Mouse (Mus musculus) urinary bladder, postnatal 14 days (tissue): ENCODE measurements around the gene Snd1.
"Not testable (repeated sequence)": the region's sequence is repeated elsewhere in the genome, so short reads cannot be mapped to it uniquely, and the experiment has no call there.

ENCODE experiments used
- DNase-seq: peaks from one replicate; pipeline ENCODE4 v3.0.0; 2021; ENCODE audit warnings: low spot score

Gene Snd1

DNA sequence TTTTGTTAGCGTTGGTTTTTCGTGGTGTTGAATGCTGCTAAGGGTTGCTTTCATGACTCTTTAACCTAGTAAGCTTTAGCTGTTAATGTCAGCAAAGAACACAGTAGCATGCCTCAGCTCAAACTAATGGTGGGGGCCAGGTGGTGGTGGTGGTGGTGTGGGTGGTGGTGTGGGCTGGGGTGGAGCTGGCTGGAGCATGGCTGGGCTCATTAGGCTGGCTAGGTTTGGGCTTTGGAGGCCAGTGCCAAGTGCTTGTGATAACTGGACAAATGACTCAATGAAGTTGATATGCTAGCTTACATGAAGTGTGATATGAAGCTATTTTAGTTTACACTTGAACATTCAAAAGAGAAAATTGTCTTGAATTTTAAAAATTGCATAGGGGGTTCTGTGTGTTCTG lies 11.1 kb downstream of the Snd1 start:
- DNase-seq, result no peak

DNA sequence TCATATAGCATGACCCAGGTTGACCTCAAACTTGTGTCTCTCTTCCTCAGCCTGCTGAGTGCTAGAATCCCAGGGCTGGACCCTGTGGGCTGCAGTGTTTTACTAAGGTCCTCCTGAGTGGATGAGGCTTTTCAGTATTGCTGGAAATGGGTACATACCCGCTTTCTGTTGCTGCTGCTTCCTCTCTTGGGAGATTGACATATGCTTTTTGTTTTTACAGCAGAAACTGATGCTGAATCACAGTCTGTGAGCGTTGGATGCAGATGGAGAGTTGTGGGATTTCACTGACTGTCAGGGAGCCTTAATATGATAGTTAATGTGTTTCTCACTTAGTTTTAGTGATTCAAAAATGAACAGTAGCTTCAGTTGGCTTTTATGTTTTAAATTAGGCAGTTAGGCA lies 11.5 kb downstream of the Snd1 start:
- no peak for DNase-seq

DNA sequence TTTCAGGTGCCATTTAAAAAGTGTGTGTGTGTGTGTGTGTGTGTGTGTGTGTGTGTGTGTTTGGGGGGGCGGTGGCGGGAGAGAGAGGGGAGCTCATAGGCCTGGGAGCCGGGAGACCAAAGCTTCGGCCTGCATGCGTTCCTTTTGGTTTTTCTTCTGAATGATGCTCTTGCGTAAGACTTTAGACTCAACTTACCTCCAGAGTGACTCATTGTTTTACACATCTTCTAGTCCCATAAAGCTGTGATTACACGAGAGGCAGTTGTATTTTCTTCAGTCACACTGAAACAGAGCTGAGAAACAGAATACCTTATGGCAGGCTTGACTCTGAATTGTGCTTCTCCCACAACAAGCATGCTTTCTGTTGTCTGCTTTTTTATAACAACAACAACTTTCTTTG lies 12.0 kb downstream of the Snd1 start:
- no peak for DNase-seq

DNA sequence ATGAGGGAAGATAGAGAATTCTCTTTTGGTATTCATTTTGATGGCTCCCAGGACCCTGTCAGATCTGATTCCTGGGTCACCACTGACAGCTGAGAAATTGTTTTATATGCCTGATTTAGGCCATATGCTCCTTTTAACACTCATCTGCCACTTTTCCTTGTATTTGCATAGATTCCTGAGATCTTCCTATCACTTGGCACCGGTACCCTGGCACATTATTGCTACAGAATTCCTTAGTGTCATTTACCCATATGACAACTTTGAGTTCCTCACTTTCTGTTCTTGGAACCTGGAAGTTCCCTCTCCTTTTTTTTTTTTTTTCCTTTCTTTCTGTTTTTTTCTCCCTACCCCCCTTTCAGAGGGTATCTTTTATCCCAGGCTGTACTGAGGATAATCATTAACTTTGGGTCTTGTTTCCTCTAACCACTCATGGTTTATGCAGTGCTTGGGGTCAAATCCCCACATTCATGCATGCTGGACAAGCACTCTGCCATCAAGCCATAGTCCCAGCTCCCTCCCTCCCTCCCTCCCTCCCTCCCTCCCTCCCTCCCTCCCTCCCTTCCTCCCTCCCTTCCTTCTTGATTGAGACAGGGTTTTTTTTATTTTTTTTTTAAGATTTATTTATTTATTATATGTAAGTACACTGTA lies 13.4 kb downstream of the Snd1 start:
- no peak for DNase-seq

DNA sequence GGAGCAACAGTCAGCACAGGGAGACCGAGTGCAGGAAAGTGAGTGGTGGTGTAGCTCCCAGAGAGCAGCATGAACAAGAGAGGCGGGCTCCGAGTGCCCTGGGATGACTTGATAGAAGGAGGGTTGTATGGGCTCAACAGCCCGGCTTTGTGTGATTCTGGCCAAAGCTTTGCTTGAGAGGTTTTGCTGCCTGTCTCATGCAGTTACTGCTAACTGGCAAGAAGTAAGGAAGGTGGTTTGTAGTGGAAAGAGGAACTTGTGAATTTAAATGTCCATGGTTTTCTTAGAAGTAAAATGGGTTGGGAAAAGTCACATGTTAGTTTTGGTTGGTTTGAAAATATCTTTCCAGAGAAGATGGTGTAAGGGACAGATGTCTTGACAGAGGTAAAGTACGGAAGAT lies 15.7 kb downstream of the Snd1 start:
- DNase-seq, result no peak

DNA sequence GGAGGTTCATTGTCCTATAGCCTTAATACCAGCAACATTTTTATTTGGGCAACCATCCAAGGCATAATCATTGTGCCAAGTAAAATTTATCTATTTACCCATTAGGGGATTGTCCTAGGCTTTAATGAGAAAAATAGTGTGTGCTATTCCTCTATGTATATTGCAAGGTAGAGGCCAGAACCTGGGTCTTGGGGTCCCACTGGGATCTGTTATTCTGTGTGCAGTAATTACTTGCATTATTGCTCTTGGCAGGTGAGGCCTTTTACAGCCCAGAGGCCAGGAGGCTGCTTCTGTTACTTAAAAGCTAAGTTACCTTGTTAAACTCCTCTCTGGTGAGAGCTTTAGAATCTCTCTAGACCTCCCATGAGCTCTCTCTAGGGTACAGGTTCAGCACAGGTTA lies 16.3 kb downstream of the Snd1 start:
- no peak for DNase-seq

DNA sequence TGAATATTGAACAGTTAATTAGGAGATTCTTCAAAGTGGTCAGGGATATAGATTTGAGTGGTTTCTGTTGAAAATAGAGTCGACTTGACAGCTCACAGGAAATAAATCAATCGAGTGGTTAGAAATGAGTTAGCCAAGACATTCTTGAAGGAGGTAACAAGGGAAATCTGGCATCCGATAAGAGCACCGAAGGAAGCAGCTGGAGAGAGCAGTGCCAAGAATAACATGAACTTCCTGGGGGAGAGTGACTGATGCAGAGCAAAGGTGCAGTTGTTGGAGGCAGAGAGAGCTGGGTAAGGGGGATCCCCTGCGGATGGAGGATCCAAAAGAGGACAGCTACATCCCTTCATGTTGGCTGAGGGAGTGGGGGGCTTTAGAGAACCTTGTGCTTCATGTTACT lies 22.9 kb downstream of the Snd1 start:
- peak; percentile 12 for DNase-seq

DNA sequence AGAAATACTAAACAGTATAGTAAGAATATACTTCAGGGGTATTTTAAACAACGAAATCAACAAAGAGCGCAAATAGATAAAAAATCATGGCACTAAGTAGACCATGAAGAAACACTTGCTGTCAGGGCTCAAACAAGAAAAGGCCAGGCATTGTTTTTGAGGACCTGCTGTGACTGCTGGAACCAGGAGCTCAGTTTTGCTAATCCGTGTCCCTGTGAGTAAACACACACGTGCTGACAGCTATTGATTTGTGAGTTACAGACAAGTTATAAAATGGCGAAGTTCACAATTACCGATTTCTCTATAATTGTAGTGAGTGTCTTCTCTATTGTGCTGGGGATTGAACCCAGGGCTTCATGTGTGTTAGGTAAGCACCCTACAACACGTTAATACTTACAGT lies 27.6 kb downstream of the Snd1 start:
- DNase-seq, result no peak

DNA sequence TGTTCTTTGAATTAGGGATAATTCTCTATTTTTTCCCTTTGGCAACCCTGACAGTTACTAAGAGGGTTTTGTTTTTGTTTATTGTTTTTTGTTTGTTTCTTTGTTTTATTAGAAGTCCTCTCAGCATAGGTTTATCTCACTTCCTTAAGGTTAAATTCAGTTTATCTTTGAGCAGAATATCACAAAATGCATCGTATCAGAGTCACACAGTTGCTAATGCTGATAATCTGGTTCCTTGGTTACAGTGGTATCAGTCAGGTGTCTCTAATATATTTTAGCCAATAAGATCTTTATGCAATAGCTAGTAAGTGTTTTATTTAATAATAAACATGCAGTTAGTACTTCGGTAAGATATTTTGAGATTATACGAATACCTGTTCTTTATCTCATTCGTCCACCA lies 28.2 kb downstream of the Snd1 start:
- no peak for DNase-seq

DNA sequence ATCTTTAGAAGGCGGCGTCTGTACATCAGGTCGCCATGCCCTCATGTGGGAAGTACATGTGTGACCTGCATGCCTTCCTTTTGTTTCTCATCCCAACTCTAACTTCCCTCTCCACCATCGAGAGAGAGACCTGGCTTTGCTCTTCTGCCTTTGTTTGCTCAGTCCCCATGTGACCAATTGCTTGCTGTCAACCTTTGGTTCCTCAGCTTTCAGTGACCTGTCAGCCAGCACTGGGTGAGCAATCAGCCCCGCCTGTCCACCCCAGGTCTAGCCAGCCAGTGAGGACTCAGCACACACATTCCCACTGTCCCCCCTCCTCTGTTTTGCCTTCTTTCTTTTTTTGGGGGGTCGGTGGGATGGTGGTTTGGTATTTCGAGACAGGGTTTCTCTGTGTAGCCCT lies 29.7 kb downstream of the Snd1 start:
- DNase-seq, result no peak

DNA sequence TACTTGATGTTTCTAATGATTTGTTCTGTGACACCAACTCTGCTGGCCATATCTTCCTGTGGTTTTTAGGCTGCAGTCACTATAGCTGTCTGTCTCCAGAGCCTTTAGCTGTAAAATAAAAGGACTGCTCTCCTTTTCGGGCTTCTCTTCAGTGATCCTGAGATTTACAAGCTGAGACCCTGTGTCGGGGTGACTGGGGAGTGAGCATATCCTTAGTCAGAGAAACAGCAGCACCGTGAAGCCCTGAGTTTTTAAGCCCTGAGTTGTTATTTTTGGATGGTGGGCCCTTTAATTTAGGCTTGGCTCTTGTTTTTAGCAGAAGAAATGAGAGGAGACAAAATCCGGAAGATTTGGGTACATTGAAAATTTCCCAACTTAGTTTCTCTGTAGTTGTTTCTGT lies 32.8 kb downstream of the Snd1 start:
- DNase-seq, result no peak

DNA sequence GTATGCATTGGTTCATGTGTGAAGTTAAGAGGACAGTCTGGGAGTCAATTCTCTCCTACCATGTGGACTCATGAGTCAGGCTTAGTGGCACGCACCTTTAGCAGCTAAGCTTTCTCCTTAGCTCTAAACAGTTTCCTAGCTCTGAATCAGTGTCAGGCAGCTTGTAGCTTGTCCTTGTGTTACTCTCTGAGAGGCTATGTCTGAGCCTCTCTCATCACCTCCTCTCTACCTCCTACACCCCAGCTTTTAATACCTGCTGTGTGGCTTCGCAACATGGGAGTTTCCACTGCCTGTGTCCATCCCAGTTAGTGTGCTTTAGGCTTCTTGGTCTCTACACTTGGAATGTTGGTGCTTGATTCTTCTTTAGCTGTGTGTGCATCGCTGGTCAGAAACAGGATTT lies 39.3 kb downstream of the Snd1 start:
- no peak for DNase-seq

DNA sequence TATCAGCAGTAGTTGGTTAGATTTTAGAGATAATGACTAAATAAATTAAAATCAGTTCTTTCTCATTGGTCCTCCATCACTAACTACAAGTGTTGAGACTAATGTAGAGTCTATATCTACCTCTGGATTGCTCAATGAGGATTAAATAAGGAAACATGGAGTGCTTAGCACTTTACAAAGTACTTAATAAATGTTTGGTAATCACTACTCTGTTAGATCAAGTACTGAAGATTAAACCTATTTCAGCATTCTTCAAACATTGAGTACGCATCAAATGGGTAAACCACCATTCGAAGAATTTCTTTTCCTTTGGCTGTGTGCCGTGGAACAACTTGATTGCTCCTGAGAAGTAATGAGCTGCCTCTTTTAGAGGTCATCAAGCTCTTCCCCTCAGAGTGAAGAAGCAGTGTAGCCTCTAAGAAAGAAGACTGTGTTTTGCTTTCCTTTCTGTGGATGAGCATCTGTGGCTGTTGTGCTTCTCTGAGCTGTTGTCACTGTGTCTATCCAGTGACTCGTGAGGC lies 40.0 kb downstream of the Snd1 start:
- no peak for DNase-seq

DNA sequence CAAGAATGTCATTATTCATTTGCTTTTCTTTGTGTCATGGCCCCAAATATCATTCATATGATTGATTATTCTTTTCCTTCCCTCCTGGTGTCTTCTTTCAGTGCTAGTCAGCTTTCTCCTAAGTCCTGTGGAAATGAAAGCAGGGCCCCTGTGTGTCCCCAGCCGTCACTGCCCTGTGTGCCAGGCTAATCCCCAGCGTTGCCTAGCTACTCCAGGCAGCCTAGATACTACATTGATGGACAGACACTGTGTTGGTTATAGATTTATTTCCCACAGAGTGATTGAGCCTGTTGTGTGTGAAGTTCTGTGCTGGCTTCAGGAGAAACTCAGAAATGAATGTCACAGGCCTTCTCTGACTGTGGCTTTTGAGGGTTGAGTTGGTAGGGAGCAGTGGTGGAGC lies 41.7 kb downstream of the Snd1 start:
- DNase-seq, result no peak

DNA sequence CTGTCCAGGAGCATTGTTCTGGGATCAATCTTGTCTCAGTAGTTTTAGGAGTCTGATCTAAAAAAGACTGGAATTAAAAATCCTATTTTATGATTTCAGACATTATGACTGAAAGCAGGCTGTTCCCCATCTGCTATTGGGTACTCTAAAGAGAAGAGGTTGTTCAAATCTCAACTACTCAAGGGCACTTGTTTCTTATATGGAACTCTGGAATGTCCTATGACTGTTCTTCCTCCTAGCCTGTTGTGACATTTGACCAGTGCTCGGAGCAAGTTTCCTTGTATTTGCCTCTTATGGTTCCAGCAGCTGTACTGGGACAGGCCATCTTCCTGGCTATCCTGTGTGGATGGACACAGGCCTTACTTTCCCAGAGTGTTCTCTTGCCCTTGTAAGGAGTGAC lies 42.1 kb downstream of the Snd1 start:
- no peak for DNase-seq

DNA sequence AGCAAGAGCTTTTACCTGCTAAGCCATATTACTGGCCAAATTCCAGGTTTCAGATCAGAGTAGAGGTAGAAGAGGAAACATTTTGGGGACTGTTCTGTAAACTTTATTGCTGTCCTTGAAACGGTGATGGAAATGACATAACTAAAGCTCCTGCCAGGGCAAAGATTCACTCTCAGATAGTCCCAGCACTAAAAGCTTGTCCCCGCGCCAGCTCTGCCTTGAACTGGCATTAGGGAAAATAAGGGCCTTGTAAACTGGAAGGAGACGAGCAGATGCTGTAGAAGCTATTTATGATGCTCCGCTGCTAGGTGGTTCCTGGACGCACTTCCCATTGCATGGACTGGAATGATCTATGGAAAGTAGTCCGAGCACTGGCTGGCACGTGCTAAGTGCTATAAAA lies 44.5 kb downstream of the Snd1 start:
- DNase-seq, result no peak

DNA sequence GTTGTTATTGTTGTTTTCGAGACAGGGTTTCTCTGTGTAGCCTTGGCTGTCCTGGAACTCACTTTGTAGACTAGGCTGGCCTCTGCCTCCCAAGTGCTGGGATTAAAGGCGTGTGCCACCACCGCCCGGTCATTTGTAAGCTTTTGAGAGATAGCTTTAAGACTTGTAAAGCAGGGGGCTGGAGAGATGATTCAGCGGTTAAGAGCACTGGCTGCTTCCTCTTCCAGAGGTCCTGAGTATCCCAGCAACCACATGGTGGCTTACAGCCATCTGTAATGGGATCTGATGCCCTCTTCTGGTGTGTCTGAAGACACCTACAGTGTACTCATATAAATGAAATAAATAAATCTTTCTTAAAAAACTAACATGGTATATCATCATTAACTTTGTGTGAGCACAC lies 45.8 kb downstream of the Snd1 start:
- not testable (repeated sequence) for DNase-seq

DNA sequence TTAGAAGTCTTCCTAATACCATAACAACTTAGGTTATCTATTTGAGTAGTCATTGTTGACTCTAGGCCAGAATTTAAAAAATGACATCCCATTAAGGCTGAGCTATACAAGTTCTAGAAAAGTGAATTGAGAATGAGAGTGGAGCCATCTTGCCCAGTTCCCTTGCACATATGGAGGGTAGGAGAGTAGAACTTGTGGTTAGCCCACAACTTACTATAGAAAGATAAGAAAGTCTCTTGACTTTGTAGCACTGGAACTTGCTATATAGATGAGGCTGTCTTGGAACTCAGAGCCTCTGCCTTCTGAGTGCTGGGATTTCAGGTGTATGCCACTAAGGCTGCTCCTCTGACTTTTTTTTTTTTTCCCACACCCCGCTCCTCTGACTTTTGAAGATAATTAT lies 46.5 kb downstream of the Snd1 start:
- no peak for DNase-seq

DNA sequence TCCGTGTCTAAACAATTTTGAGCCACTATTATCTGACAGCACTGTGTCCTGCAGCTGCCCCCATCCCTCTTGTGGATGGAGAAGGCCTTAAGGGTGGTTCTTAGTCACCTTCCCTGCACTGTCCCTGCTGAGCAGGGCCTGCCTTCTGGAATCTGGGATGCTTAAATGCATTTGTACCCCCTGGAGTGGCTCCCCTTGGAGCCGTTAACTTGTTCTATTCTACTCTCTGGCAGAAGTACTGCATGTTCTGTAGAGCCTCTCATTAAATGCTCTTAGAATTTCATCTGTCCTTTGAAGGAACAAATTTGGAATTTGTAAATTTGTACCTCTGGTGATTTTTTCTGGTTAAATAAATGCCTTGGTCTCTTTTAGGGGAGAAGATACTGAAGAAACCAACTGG lies 50.6 kb downstream of the Snd1 start:
- DNase-seq, result no peak

DNA sequence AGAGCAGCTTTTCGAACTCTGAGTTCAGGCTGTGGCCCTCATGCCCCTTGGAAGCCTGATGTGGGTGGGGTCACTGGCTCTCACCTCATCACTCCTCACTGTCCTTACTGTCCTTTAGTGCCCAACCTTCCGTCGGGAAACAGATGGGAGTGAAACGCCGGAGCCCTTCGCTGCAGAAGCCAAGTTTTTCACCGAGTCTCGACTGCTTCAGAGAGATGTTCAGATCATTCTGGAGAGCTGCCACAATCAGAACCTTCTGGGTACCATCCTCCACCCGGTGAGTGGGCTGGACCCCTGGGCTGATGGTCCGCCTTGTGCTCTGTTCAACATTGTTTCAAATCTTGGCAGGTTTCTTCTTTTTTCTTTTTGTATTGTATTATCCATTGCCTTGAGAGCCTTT lies 52.5 kb downstream of the Snd1 start:
- no peak for DNase-seq

DNA sequence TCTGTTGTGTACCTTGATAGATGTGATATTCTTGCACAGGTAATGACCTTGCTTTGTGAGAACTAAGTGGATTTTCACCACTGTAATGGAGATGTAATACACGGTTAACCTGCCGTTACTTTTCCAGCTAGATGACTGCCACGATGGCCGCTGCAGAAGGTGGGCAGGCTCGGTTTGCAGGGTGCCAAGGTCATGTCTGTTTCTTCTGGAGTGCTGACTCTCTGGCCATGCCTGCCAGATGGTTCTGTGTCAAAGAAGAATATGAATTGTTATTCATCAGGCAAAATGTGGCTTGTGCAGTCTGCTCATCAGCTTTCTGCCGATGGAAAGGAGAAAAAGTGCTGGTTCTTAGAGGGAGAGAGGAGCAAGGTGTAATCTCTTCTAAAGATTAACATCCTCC lies 53.3 kb downstream of the Snd1 start:
- no peak for DNase-seq

DNA sequence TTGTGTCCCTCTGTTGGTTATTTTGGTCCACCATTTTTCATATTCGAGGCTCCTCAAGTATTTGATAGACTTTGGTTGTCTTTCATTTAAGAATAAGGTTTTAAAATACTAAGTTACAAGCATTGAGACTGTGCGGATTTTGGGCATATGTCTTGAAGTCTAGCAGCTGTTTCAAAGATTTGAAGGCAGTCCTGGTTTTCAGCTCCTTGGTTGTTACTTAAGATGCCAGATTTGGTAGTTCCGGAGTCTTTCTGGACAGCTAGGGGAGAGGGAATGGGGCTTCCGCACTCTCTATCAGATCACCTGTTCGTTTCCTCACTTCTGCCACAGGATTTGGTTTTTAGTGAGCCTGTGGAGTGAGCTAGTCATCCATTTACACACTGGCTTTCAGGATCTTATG lies 61.5 kb downstream of the Snd1 start:
- DNase-seq, result no peak

DNA sequence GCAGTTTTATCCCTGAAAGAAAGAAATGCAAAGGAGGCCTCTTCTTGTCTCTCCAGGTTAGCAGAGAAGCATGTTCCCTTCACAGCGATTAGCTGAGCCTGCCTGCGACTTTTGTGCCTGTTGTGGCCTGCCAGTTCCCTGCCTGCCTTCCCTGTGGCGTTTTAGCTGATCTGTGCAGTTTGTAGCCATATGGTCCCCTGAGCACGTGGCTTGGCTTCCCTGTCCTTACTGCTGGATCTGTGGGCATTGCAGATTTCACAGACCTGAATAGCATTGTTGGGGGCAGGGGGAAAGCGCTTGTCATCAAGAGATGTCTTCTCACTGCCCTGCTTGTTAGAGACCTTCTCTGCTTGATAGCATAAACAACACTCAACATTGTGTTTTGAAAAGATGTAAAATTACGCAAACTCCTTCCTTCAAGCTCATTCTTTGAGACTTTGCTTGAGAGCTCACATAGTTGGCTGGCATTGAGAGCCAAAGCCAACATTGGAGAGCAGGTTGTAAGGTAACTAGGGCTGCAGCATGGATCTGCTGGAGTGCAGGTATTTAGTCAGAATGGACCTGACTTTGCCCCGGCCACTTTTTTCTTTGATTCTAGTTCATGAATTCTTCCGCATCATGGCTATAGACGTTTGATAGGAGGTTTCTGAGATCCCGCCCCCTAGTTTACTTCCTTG lies 63.0 kb downstream of the Snd1 start:
- no peak for DNase-seq

DNA sequence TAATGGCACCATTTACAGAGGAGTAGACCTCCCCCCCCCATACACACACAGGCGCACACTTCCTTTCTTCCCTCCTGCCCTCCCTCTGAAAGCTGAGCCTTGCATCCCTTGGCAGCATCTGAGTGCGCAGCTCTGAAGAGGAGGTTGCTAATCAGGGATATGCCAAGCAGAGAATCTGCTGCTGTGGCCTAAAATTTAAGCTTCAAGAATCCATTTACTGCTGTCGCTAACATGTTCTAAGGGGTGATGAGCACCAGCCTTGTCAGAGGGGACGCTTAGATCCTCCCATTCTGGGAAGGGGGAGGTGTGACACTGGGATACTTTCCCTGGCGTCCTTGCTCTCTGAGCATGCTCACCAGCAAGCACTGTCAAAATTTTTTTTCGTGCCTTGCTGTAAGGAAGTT lies 67.4 kb downstream of the Snd1 start:
- DNase-seq, result no peak
